Mouse (Mus musculus): ENCODE measurements at regions not wholly inside any gene's neighbourhood (a gene's known extent, or its start where the extent isn't known, plus 50 kb on each side); places are given as distances from the start of the nearest gene placed in this dataset.

GRCm38 (mm10) chr12:28068584-28068983 lies 483.6 kb downstream of the Dcdc2c start:
- TF ChIP-seq CTCF (IDR thresholded peaks at IDR 0.05; ENCODE audit: borderline replicate concordance, insufficient read depth, low read depth, low read length) (no peak), POLR2A (IDR thresholded peaks at IDR 0.05; ENCODE audit: borderline replicate concordance, insufficient read depth, low read length) (no peak)
